Mouse (Mus musculus): Measurements from ENCODE around the gene Slc23a4. TPM values are rescaled to one million over a fixed set of nuclear protein-coding genes. Genes with fewer than 3 reads are reported as not detected.

Gene Slc23a4
- polyA plus RNA-seq, 1 experiment from 2014 or later: 1.1 TPM

GRCm38 (mm10) chr6:34938280-34938928 lies 49.8 kb downstream of the Slc23a4 start:
- no peaks in the 10 kb centered on the region for H3K9me3 ChIP-seq (replicated peaks)
- H3K4me1 ChIP-seq: no peaks in the 10 kb centered on the region
- 71% methylated on average over 7 of the region's 7 CpGs for WGBS
- H3K27me3 ChIP-seq: no peaks in the 10 kb centered on the region
- no peak overlapping the region for H3K27ac ChIP-seq (replicated peaks)
- no peak overlapping the region for H3K4me3 ChIP-seq (replicated peaks)
- no peak overlapping the region for H3K4me2 ChIP-seq (replicated peaks)
- no peak overlapping the region for H3K9ac ChIP-seq
- no peak for ATAC-seq (ENCODE audit: insufficient number of reproducible peaks, low FRiP score, low TSS enrichment, low read depth)
- no peaks in the 10 kb centered on the region for H3K36me3 ChIP-seq

DNA sequence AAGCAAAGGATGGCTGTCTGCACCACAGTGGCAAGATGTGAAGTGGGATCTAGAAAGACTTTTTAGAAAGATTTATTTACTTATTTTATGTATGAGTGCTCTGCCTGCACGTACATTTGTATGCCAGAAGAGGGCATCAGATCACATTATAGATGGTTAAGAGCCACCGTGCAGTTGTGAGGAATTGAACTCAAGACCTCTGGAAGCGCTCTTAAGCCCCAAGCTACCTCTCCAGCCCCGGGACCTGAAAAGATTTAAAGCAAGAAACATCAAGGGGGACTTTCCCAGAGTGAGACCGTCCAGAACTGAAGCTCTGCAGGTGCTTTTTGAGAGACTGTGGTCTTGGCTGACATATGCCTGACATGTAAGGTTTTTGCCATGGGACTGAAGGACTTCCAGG lies 51.5 kb downstream of the Slc23a4 start:
- no peak overlapping the region for H3K27ac ChIP-seq (replicated peaks)
- H3K36me3 ChIP-seq: no peaks in the 10 kb centered on the region
- no peak overlapping the region for H3K9ac ChIP-seq
- WGBS: 67% methylated on average over 5 of the region's 5 CpGs
- H3K4me2 ChIP-seq (replicated peaks): no peak overlapping the region
- no peak overlapping the region for H3K4me3 ChIP-seq (replicated peaks)
- H3K27me3 ChIP-seq: no peaks in the 10 kb centered on the region
- H3K9me3 ChIP-seq (replicated peaks): no peaks in the 10 kb centered on the region
- no peaks in the 10 kb centered on the region for H3K4me1 ChIP-seq
- no peak for ATAC-seq (ENCODE audit: insufficient number of reproducible peaks, low FRiP score, low TSS enrichment, low read depth)

GRCm38 (mm10) chr6:34932633-34933032 lies 55.6 kb downstream of the Slc23a4 start:
- 85% methylated on average over 1 of the region's 1 CpGs for WGBS
- no peak for ATAC-seq (ENCODE audit: insufficient number of reproducible peaks, low FRiP score, low TSS enrichment, low read depth)
- H3K27me3 ChIP-seq: no peaks in the 10 kb centered on the region
- H3K36me3 ChIP-seq: no peaks in the 10 kb centered on the region
- H3K27ac ChIP-seq (replicated peaks): no peak overlapping the region
- no peaks in the 10 kb centered on the region for H3K9me3 ChIP-seq (replicated peaks)
- no peak overlapping the region for H3K4me2 ChIP-seq (replicated peaks)
- H3K4me3 ChIP-seq (replicated peaks): no peak overlapping the region
- H3K4me1 ChIP-seq: no peaks in the 10 kb centered on the region
- no peak overlapping the region for H3K9ac ChIP-seq

GRCm38 (mm10) chr6:34927594-34927993 lies 60.6 kb downstream of the Slc23a4 start:
- H3K27me3 ChIP-seq: no peaks in the 10 kb centered on the region
- no peaks in the 10 kb centered on the region for H3K9me3 ChIP-seq (replicated peaks)
- H3K4me3 ChIP-seq (replicated peaks): no peak overlapping the region
- ATAC-seq (ENCODE audit: insufficient number of reproducible peaks, low FRiP score, low TSS enrichment, low read depth): no peak
- 94% methylated on average over 8 of the region's 8 CpGs for WGBS
- no peaks in the 10 kb centered on the region for H3K4me1 ChIP-seq
- no peak overlapping the region for H3K27ac ChIP-seq (replicated peaks)
- no peaks in the 10 kb centered on the region for H3K36me3 ChIP-seq
- H3K9ac ChIP-seq: no peak overlapping the region
- H3K4me2 ChIP-seq (replicated peaks): no peak overlapping the region

- WGBS: 36% methylated on average over 4 of the region's 4 CpGs
- no peak for ATAC-seq (ENCODE audit: insufficient number of reproducible peaks, low FRiP score, low TSS enrichment, low read depth)
- Histone ChIP-seq H3K4me2 (replicated peaks) (no peak overlapping the region), H3K9me3 (replicated peaks) (no peaks in the 10 kb centered on the region), H3K27me3 (no peaks in the 10 kb centered on the region), H3K27ac (replicated peaks) (no peak overlapping the region), H3K36me3 (no peaks in the 10 kb centered on the region), H3K4me3 (replicated peaks) (no peak overlapping the region), H3K9ac (no peak overlapping the region), H3K4me1 (no peaks in the 10 kb centered on the region)
Measured at GRCm38 (mm10) chr6:34927156-34927555, 61.0 kb downstream of the Slc23a4 start.

DNA sequence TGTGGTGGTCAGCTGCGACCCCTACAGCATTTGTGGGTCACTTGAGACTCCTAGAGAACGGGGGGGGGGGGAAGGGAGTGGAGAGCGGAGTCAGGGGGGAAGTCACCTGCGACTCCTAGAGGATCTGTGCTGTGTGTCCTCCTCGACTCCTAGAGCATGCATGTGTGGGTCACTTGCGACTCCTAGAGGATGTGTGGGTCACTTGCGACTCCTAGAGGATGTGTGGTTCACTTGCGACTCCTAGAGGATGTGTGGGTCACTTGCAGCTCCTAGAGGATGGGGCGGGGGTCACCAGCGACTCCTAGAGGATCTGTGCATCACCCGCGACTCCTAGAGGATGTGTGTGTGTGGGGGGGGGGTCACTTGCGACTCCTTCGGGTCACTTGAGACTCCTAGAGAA lies 66.3 kb downstream of the Slc23a4 start:
- no peak for ATAC-seq (ENCODE audit: insufficient number of reproducible peaks, low FRiP score, low TSS enrichment, low read depth)
- H3K27ac ChIP-seq (replicated peaks): no peak overlapping the region
- no peaks in the 10 kb centered on the region for H3K36me3 ChIP-seq
- no peaks in the 10 kb centered on the region for H3K27me3 ChIP-seq
- 50% methylated on average over 14 of the region's 14 CpGs for WGBS
- no peak overlapping the region for H3K4me2 ChIP-seq (replicated peaks)
- no peaks in the 10 kb centered on the region for H3K4me1 ChIP-seq
- H3K9ac ChIP-seq: no peak overlapping the region
- H3K9me3 ChIP-seq (replicated peaks): no peaks in the 10 kb centered on the region
- no peak overlapping the region for H3K4me3 ChIP-seq (replicated peaks)

GRCm38 (mm10) chr6:34920631-34921030 lies 67.6 kb downstream of the Slc23a4 start:
- no peak for ATAC-seq (ENCODE audit: insufficient number of reproducible peaks, low FRiP score, low TSS enrichment, low read depth)
- no peak overlapping the region for H3K4me3 ChIP-seq (replicated peaks)
- no peaks in the 10 kb centered on the region for H3K4me1 ChIP-seq
- WGBS: 86% methylated on average over 12 of the region's 12 CpGs
- no peaks in the 10 kb centered on the region for H3K9me3 ChIP-seq (replicated peaks)
- H3K4me2 ChIP-seq (replicated peaks): no peak overlapping the region
- H3K27ac ChIP-seq (replicated peaks): no peak overlapping the region
- H3K9ac ChIP-seq: no peak overlapping the region
- no peaks in the 10 kb centered on the region for H3K36me3 ChIP-seq
- no peaks in the 10 kb centered on the region for H3K27me3 ChIP-seq

GRCm38 (mm10) chr6:34919956-34920355 lies 68.2 kb downstream of the Slc23a4 start, which contains the start of gene Stra8:
Stra8 (plus strand) TSS chr6:34920163.
- no peak for ATAC-seq (ENCODE audit: insufficient number of reproducible peaks, low FRiP score, low TSS enrichment, low read depth)
- Histone ChIP-seq H3K27me3 (no peaks in the 10 kb centered on the region), H3K9ac (no peak within 1 kb of the TSS), H3K27ac (replicated peaks) (no peak within 1 kb of the TSS), H3K4me3 (replicated peaks) (no peak within 1 kb of the TSS), H3K36me3 (no peaks in the 10 kb centered on the region), H3K4me1 (no peaks in the 10 kb centered on the region), H3K9me3 (replicated peaks) (no peaks in the 10 kb centered on the region), H3K4me2 (replicated peaks) (no peak within 1 kb of the TSS)
- WGBS: 43% methylated on average over 10 of the region's 10 CpGs

DNA sequence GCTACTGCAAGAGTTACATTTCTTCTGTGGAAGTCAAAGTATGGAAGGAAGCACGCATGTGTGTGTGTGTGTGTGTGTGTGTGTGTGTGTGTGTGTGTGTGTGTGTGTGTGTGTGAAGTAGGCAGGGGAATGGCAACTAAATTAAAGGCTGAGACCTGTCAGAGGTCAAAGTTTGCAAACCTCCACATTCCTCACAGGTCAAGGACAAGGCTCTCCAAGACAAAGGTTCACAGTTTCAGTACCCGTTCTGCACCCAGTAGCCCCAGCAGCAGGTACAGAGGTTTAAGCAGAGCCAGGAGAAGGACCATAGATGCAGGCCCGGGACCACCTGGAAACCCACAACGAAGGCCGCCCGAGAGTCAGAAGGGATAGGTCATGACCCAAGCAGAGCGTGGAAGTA lies 69.1 kb downstream of the Slc23a4 start:
- WGBS: 57% methylated on average over 7 of the region's 7 CpGs
- Histone ChIP-seq H3K9me3 (replicated peaks) (no peaks in the 10 kb centered on the region), H3K4me1 (no peaks in the 10 kb centered on the region), H3K4me3 (replicated peaks) (no peak overlapping the region), H3K4me2 (replicated peaks) (no peak overlapping the region), H3K36me3 (no peaks in the 10 kb centered on the region), H3K27ac (replicated peaks) (no peak overlapping the region), H3K9ac (no peak overlapping the region), H3K27me3 (no peaks in the 10 kb centered on the region)
- no peak for ATAC-seq (ENCODE audit: insufficient number of reproducible peaks, low FRiP score, low TSS enrichment, low read depth)

DNA sequence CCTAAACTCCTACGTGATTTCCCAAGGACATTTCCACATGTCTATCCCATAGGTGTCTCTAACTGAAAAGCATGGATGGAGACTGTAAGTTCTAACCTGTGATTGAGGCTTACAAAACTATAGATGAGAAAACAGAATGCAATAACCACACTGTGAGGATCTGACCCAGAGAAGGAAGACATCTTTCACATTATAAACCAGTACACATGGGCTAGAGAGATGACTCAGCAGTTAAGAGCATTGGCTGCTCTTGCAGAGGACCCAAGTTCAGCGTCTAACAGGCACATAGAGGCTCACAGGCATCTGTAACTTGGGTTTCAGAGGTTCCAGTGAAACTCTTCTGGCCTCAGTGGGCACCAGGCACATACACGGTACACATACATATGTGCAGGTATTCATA lies 73.7 kb downstream of the Slc23a4 start:
- no peak overlapping the region for H3K27ac ChIP-seq (replicated peaks)
- no peak overlapping the region for H3K4me2 ChIP-seq (replicated peaks)
- H3K9ac ChIP-seq: no peak overlapping the region
- 81% methylated on average over 3 of the region's 3 CpGs for WGBS
- H3K9me3 ChIP-seq (replicated peaks): no peaks in the 10 kb centered on the region
- H3K36me3 ChIP-seq: no peaks in the 10 kb centered on the region
- peaks cover 8% of the 10 kb centered on the region for H3K4me1 ChIP-seq
- H3K4me3 ChIP-seq (replicated peaks): no peak overlapping the region
- H3K27me3 ChIP-seq: no peaks in the 10 kb centered on the region
- no peak for ATAC-seq (ENCODE audit: insufficient number of reproducible peaks, low FRiP score, low TSS enrichment, low read depth)

GRCm38 (mm10) chr6:34913341-34914040 lies 74.7 kb downstream of the Slc23a4 start:
- H3K4me2 ChIP-seq (replicated peaks): no peak overlapping the region
- 79% methylated on average over 13 of the region's 13 CpGs for WGBS

More at GRCm38 (mm10) chr6:34913341-34914040, 74.7 kb downstream of the Slc23a4 start:
- Histone ChIP-seq H3K27ac (replicated peaks) (no peak overlapping the region), H3K9me3 (replicated peaks) (no peaks in the 10 kb centered on the region), H3K27me3 (no peaks in the 10 kb centered on the region), H3K4me1 (peaks cover 11% of the 10 kb centered on the region), H3K9ac (no peak overlapping the region), H3K4me3 (replicated peaks) (no peak overlapping the region), H3K36me3 (no peaks in the 10 kb centered on the region)
- no peak for ATAC-seq (ENCODE audit: insufficient number of reproducible peaks, low FRiP score, low TSS enrichment, low read depth)
